Mouse (Mus musculus) limb, embryonic 13.5 days (tissue): ENCODE results near the gene 4930449I24Rik. TPM values are rescaled to one million over a fixed set of nuclear protein-coding genes. Genes with fewer than 3 reads are reported as not detected.
"Not testable (repeated sequence)": the region's sequence is repeated elsewhere in the genome, so short reads cannot be mapped to it uniquely, and the experiment has no call there.

Source experiments
- ATAC-seq: fragments of 200-750 bp; cut with Nextera tagmentation; 2 replicates; pipeline ENCODE4 v1.8.0; 2017; ENCODE audit warnings: low read depth, moderate number of reproducible peaks, moderate TSS enrichment; ENCODE audit not compliant: low FRiP score
- H3K27ac ChIP-seq: fragments of 300-500 bp; sonication (generic); 2 replicates; pipeline ENCODE4 v1.5.1; 2015; ENCODE audit warnings: inconsistent platforms, mild to moderate bottlenecking, moderate library complexity
- H3K27me3 ChIP-seq: fragments of 300-500 bp; sonication (generic); 2 replicates; pipeline ENCODE4 v1.6.1; 2015; ENCODE audit warnings: mild to moderate bottlenecking, inconsistent platforms
- H3K36me3 ChIP-seq: fragments of 300-500 bp; sonication (generic); 2 replicates; pipeline ENCODE4 v1.6.1; 2015; ENCODE audit warnings: inconsistent platforms, mild to moderate bottlenecking, moderate library complexity
- H3K4me1 ChIP-seq: fragments of 300-500 bp; sonication (generic); 2 replicates; pipeline ENCODE4 v1.6.1; 2015; ENCODE audit warnings: inconsistent platforms
- H3K4me2 ChIP-seq: fragments of 300-500 bp; sonication (generic); replicated peaks from 2 replicates; pipeline ENCODE4 v1.6.1; 2015; ENCODE audit warnings: inconsistent platforms, mild to moderate bottlenecking, moderate library complexity
- H3K4me3 ChIP-seq: fragments of 300-500 bp; sonication (generic); 2 replicates; pipeline ENCODE4 v1.5.1; 2015; ENCODE audit warnings: moderate library complexity, mild to moderate bottlenecking, inconsistent platforms
- H3K9ac ChIP-seq: fragments of 300-500 bp; sonication (generic); 2 replicates; pipeline ENCODE4 v1.6.1; 2015; ENCODE audit warnings: mild to moderate bottlenecking, inconsistent platforms
- H3K9me3 ChIP-seq: fragments of 300-500 bp; sonication (generic); 2 replicates; pipeline ENCODE4 v1.6.1; 2016; ENCODE audit warnings: inconsistent platforms
- WGBS: fragments of 180-500 bp; shearing (Covaris S2); methylation state at CpG from one replicate; pipeline ENCODE4 v1.1.7; 2015; 5-methylcytosine and 5-hydroxymethylcytosine counted together
- polyA plus RNA-seq: library from polyadenylated mRNA; unstranded; fragments of >200 nt; fragmentation: Nextera tagmentation; extraction: Ambion mirVana; gene quantifications from 2 replicates; pipeline ENCODE4 v1.2.1, GENCODE M21; 2015

The 4930449I24Rik gene
- polyA plus RNA-seq, 1 experiment from 2014 or later, result not detected

- H3K4me3 ChIP-seq, H3K4me2 ChIP-seq, H3K27ac ChIP-seq, H3K9ac ChIP-seq, H3K9me3 ChIP-seq, ATAC-seq, H3K4me1 ChIP-seq, H3K27me3 ChIP-seq, H3K36me3 ChIP-seq: not testable (repeated sequence)
- 88% methylated on average over 3 of the region's 3 CpGs for WGBS
Observed at GRCm38 (mm10) chr5:146525501-146525900, 23.3 kb downstream of the 4930449I24Rik start, which contains the start of gene Gm3404. Gene Gm3404, plus strand, starts transcription at chr5:146525801.

GRCm38 (mm10) chr5:146537347-146537746 is 35.1 kb downstream of the 4930449I24Rik start, which contains the start of gene Gm3409:
Gene Gm3409, plus strand, starts transcription at chr5:146537647.
- ATAC-seq, H3K9ac ChIP-seq, H3K27ac ChIP-seq, H3K36me3 ChIP-seq, H3K4me2 ChIP-seq, H3K27me3 ChIP-seq, H3K4me1 ChIP-seq, H3K4me3 ChIP-seq, H3K9me3 ChIP-seq: not testable (repeated sequence)
- WGBS, result 97% methylated on average over 3 of the region's 3 CpGs

Other genes with a start within 250 kb of the 4930449I24Rik start
- gene Wasf3, start 117.4 kb upstream of the 4930449I24Rik start, polyA plus RNA-seq, result 3.7 and 4.5 TPM in 2 replicates
- not detected in 2 replicates for gene Gm6408, start 20.4 kb upstream of the 4930449I24Rik start, polyA plus RNA-seq
- not detected in 2 replicates for gene Gm6370, start 11.0 kb upstream of the 4930449I24Rik start, polyA plus RNA-seq
- gene Gm3402, start 11.7 kb downstream of the 4930449I24Rik start, polyA plus RNA-seq, result not detected in 2 replicates
- not detected in 2 replicates for gene Gm3404, start 23.4 kb downstream of the 4930449I24Rik start, polyA plus RNA-seq
- not detected in 2 replicates for gene Gm3409, start 35.2 kb downstream of the 4930449I24Rik start, polyA plus RNA-seq
- gene Gm3415, start 53.7 kb downstream of the 4930449I24Rik start, polyA plus RNA-seq, result not detected in 2 replicates
- gene Gpr12, start 82.8 kb downstream of the 4930449I24Rik start, polyA plus RNA-seq, result 0.17 and 0.22 TPM in 2 replicates